Mouse (Mus musculus) forebrain, embryonic 11.5 days (tissue): ENCODE measurements at regions not wholly inside any gene's neighbourhood (a gene's known extent, or its start where the extent isn't known, plus 50 kb on each side); places are given as distances from the start of the nearest gene placed in this dataset.

Experiments
- ATAC-seq: fragments of 200-750 bp; cut with Nextera tagmentation; replicated peaks from 2 replicates; pipeline ENCODE4 v1.8.0; 2017; ENCODE audit warnings: moderate TSS enrichment; ENCODE audit not compliant: low FRiP score
- DNase-seq: peaks from one replicate; pipeline ENCODE4 v3.0.0-alpha.2; 2017; ENCODE audit warnings: low spot score
- H3K27ac ChIP-seq: fragments of 300-500 bp; sonication (generic); 2 replicates; pipeline ENCODE4 v1.5.1; 2014; ENCODE audit warnings: low read depth, low read length
- H3K27me3 ChIP-seq: fragments of 300-500 bp; sonication (generic); 2 replicates; pipeline ENCODE4 v1.6.1; 2014; ENCODE audit warnings: mild to moderate bottlenecking, low read length, mixed read lengths; ENCODE audit not compliant: control insufficient read depth, insufficient read depth
- H3K36me3 ChIP-seq: fragments of 300-500 bp; sonication (generic); 2 replicates; pipeline ENCODE4 v1.6.1; 2014; ENCODE audit warnings: mild to moderate bottlenecking, low read length, moderate library complexity, mixed read lengths; ENCODE audit not compliant: control insufficient read depth, insufficient read depth
- H3K4me1 ChIP-seq: fragments of 300-500 bp; sonication (generic); replicated peaks from 2 replicates; pipeline ENCODE4 v1.6.1; 2014; ENCODE audit warnings: low read length, mixed read lengths; ENCODE audit not compliant: control insufficient read depth, insufficient read depth
- H3K4me2 ChIP-seq: fragments of 300-500 bp; sonication (generic); 2 replicates; pipeline ENCODE4 v1.6.1; 2014; ENCODE audit warnings: low read depth, mild to moderate bottlenecking, low read length, moderate library complexity, mixed read lengths; ENCODE audit not compliant: severe bottlenecking
- H3K4me3 ChIP-seq: fragments of 300-500 bp; sonication (generic); 2 replicates; pipeline ENCODE4 v1.5.1; 2014; ENCODE audit warnings: low read depth, low read length
- H3K9ac ChIP-seq: fragments of 300-500 bp; sonication (generic); 2 replicates; pipeline ENCODE4 v1.6.1; 2014; ENCODE audit warnings: low read length
- H3K9me3 ChIP-seq: fragments of 300-500 bp; sonication (generic); 2 replicates; pipeline ENCODE4 v1.6.1; 2016; ENCODE audit warnings: low read length, mixed read lengths; ENCODE audit not compliant: control insufficient read depth
- WGBS: fragments of 180-500 bp; shearing (Covaris S2); extraction: QIAGEN DNeasy Blood & Tissue Kit; methylation state at CpG from one replicate; pipeline ENCODE4 v1.1.7; 2014; 5-methylcytosine and 5-hydroxymethylcytosine counted together

- H3K36me3 ChIP-seq, result no peaks in the 10 kb centered on the region
- H3K9ac ChIP-seq, result no peak overlapping the region
- H3K4me2 ChIP-seq, result no peak overlapping the region
- H3K27ac ChIP-seq, result no peak overlapping the region
- no peaks in the 10 kb centered on the region for H3K4me1 ChIP-seq
- no peaks in the 10 kb centered on the region for H3K27me3 ChIP-seq
- ATAC-seq (no peak), DNase-seq (no peak)
- H3K9me3 ChIP-seq, result no peaks in the 10 kb centered on the region
- WGBS, result 81% methylated on average over 3 of the region's 3 CpGs
- H3K4me3 ChIP-seq, result no peak overlapping the region
Observed at GRCm38 (mm10) chr2:133481785-133482184, 70.2 kb upstream of the Bmp2 start.

DNA sequence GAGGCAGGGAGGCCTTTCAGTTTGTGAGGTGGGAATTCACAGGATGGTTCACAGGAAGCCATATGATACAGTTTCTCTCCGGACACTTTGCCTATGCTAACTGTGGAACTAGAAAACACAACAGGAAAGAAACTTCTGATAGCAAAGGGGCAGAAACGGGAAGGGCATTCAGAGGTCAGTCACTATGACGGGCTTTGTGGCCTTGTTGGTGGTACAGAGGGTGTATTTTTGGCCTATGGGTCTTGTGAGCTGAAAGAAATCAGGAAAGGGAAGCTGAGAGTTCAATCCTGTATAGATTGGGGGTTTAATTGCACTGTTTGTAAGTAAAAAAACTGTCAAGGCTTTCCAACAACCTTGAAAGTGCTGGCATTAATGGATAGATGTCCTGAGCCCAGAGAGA, 56.5 kb upstream of the Bmp2 start:
- no peak overlapping the region for H3K4me3 ChIP-seq
- H3K36me3 ChIP-seq, result no peaks in the 10 kb centered on the region
- no peak overlapping the region for H3K4me2 ChIP-seq
- no peaks in the 10 kb centered on the region for H3K4me1 ChIP-seq
- H3K9me3 ChIP-seq, result no peaks in the 10 kb centered on the region
- 88% methylated on average over 3 of the region's 3 CpGs for WGBS
- DNase-seq (no peak), ATAC-seq (no peak)
- no peak overlapping the region for H3K9ac ChIP-seq
- no peak overlapping the region for H3K27ac ChIP-seq
- H3K27me3 ChIP-seq, result no peaks in the 10 kb centered on the region

- no peaks in the 10 kb centered on the region for H3K36me3 ChIP-seq
- H3K9me3 ChIP-seq, result no peaks in the 10 kb centered on the region
- H3K27me3 ChIP-seq, result no peaks in the 10 kb centered on the region
- H3K4me2 ChIP-seq, result no peak overlapping the region
- no peak overlapping the region for H3K4me3 ChIP-seq
- H3K4me1 ChIP-seq, result no peaks in the 10 kb centered on the region
- ATAC-seq (no peak), DNase-seq (no peak)
- H3K9ac ChIP-seq, result no peak overlapping the region
- H3K27ac ChIP-seq, result no peak overlapping the region
Observed at GRCm38 (mm10) chr2:133496389-133496788, 55.6 kb upstream of the Bmp2 start.

GRCm38 (mm10) chr2:133497071-133497470, 54.9 kb upstream of the Bmp2 start:
- ATAC-seq (no peak), DNase-seq (no peak)
- no peaks in the 10 kb centered on the region for H3K4me1 ChIP-seq
- H3K27ac ChIP-seq, result no peak overlapping the region
- H3K9me3 ChIP-seq, result no peaks in the 10 kb centered on the region
- WGBS, result 88% methylated on average over 4 of the region's 4 CpGs
- H3K27me3 ChIP-seq, result no peaks in the 10 kb centered on the region
- no peak overlapping the region for H3K9ac ChIP-seq
- no peak overlapping the region for H3K4me2 ChIP-seq
- H3K36me3 ChIP-seq, result no peaks in the 10 kb centered on the region
- H3K4me3 ChIP-seq, result no peak overlapping the region

GRCm38 (mm10) chr2:133497541-133498185, 54.3 kb upstream of the Bmp2 start:
- DNase-seq (no peak), ATAC-seq (no peak)
- H3K4me1 ChIP-seq, result no peaks in the 10 kb centered on the region
- H3K9me3 ChIP-seq, result no peaks in the 10 kb centered on the region
- H3K4me2 ChIP-seq, result no peak overlapping the region
- no peak overlapping the region for H3K4me3 ChIP-seq
- H3K27me3 ChIP-seq, result no peaks in the 10 kb centered on the region
- no peaks in the 10 kb centered on the region for H3K36me3 ChIP-seq
- no peak overlapping the region for H3K9ac ChIP-seq
- WGBS, result 89% methylated on average over 8 of the region's 8 CpGs
- no peak overlapping the region for H3K27ac ChIP-seq

GRCm38 (mm10) chr2:133498186-133498571, 53.8 kb upstream of the Bmp2 start:
- Histone ChIP-seq H3K9ac (no peak overlapping the region), H3K4me2 (no peak overlapping the region), H3K36me3 (no peaks in the 10 kb centered on the region), H3K4me3 (no peak overlapping the region), H3K9me3 (no peaks in the 10 kb centered on the region), H3K4me1 (no peaks in the 10 kb centered on the region), H3K27me3 (no peaks in the 10 kb centered on the region), H3K27ac (no peak overlapping the region)
- DNase-seq (no peak), ATAC-seq (no peak)
- WGBS, result 93% methylated on average over 2 of the region's 2 CpGs

- H3K36me3 ChIP-seq, result no peaks in the 10 kb centered on the region
- no peaks in the 10 kb centered on the region for H3K27me3 ChIP-seq
- WGBS, result 63% methylated on average over 3 of the region's 3 CpGs
- H3K9ac ChIP-seq, result no peak overlapping the region
- no peak overlapping the region for H3K4me3 ChIP-seq
- no peaks in the 10 kb centered on the region for H3K4me1 ChIP-seq
- H3K27ac ChIP-seq, result no peak overlapping the region
- no peak overlapping the region for H3K4me2 ChIP-seq
- ATAC-seq (no peak), DNase-seq (no peak)
- H3K9me3 ChIP-seq, result no peaks in the 10 kb centered on the region
Observed at GRCm38 (mm10) chr2:133498717-133499143, 53.2 kb upstream of the Bmp2 start.

- H3K4me2 ChIP-seq, result no peak overlapping the region
- 86% methylated on average over 3 of the region's 3 CpGs for WGBS
Observed at GRCm38 (mm10) chr2:133499904-133500303, 52.1 kb upstream of the Bmp2 start.

More at GRCm38 (mm10) chr2:133499904-133500303, 52.1 kb upstream of the Bmp2 start:
- no peaks in the 10 kb centered on the region for H3K27me3 ChIP-seq
- no peaks in the 10 kb centered on the region for H3K4me1 ChIP-seq
- H3K36me3 ChIP-seq, result no peaks in the 10 kb centered on the region
- H3K9ac ChIP-seq, result no peak overlapping the region
- no peak for ATAC-seq
- no peak overlapping the region for H3K27ac ChIP-seq
- no peak overlapping the region for H3K4me3 ChIP-seq
- H3K9me3 ChIP-seq, result no peaks in the 10 kb centered on the region
- DNase-seq, result no peak
